Mouse (Mus musculus): Measurements from ENCODE around the gene Gna12.

The Gna12 gene

GRCm38 (mm10) chr5:140796051-140796450, 34.2 kb downstream of the Gna12 start:
- DNase-seq (ENCODE audit: low spot score) = no peak

GRCm38 (mm10) chr5:140795176-140795575, 35.1 kb downstream of the Gna12 start:
- DNase-seq (ENCODE audit: low spot score) = no peak

GRCm38 (mm10) chr5:140794753-140795152, 35.5 kb downstream of the Gna12 start:
- no peak for DNase-seq (ENCODE audit: low spot score)

GRCm38 (mm10) chr5:140792233-140792632, 38.0 kb downstream of the Gna12 start:
- DNase-seq (ENCODE audit: low spot score) = no peak

- DNase-seq (ENCODE audit: low spot score) = no peak
Observed at GRCm38 (mm10) chr5:140790937-140791877, 39.0 kb downstream of the Gna12 start.

GRCm38 (mm10) chr5:140790392-140790791, 39.8 kb downstream of the Gna12 start:
- no peak for DNase-seq (ENCODE audit: low spot score)

- DNase-seq (ENCODE audit: low spot score) = no peak
Observed at GRCm38 (mm10) chr5:140789561-140789960, 40.7 kb downstream of the Gna12 start.

GRCm38 (mm10) chr5:140785240-140785872, 44.9 kb downstream of the Gna12 start:
- DNase-seq (ENCODE audit: low spot score) = no peak

- no peak for DNase-seq (ENCODE audit: low spot score)
Observed at GRCm38 (mm10) chr5:140784288-140784687, 45.9 kb downstream of the Gna12 start.

- DNase-seq (ENCODE audit: low spot score) = no peak
Observed at GRCm38 (mm10) chr5:140783577-140783976, 46.7 kb downstream of the Gna12 start.

- no peak for DNase-seq (ENCODE audit: low spot score)
Observed at GRCm38 (mm10) chr5:140781886-140782572, 48.2 kb downstream of the Gna12 start.

GRCm38 (mm10) chr5:140781122-140781521, 49.1 kb downstream of the Gna12 start:
- no peak for DNase-seq (ENCODE audit: low spot score)

- no peak for DNase-seq (ENCODE audit: low spot score)
Observed at GRCm38 (mm10) chr5:140776968-140777367, 53.3 kb downstream of the Gna12 start.

- no peak for DNase-seq (ENCODE audit: low spot score)
Observed at GRCm38 (mm10) chr5:140775111-140775510, 55.1 kb downstream of the Gna12 start.

- no peak for DNase-seq (ENCODE audit: low spot score)
Observed at GRCm38 (mm10) chr5:140772158-140772557, 58.1 kb downstream of the Gna12 start.

- no peak for DNase-seq (ENCODE audit: low spot score)
Observed at GRCm38 (mm10) chr5:140771612-140772011, 58.6 kb downstream of the Gna12 start.

GRCm38 (mm10) chr5:140768333-140768732, 61.9 kb downstream of the Gna12 start:
- DNase-seq (ENCODE audit: low spot score) = no peak

GRCm38 (mm10) chr5:140767704-140768141, 62.5 kb downstream of the Gna12 start:
- peak; percentile 82 for DNase-seq (ENCODE audit: low spot score)

GRCm38 (mm10) chr5:140766566-140766965, 63.7 kb downstream of the Gna12 start:
- no peak for DNase-seq (ENCODE audit: low spot score)

- no peak for DNase-seq (ENCODE audit: low spot score)
Observed at GRCm38 (mm10) chr5:140764921-140765613, 65.2 kb downstream of the Gna12 start.

- DNase-seq (ENCODE audit: low spot score) = no peak
Observed at GRCm38 (mm10) chr5:140762540-140762939, 67.7 kb downstream of the Gna12 start.

- no peak for DNase-seq (ENCODE audit: low spot score)
Observed at GRCm38 (mm10) chr5:140758864-140759263, 71.4 kb downstream of the Gna12 start.

All from testis, postnatal 14 days (tissue).